Mouse (Mus musculus) c-Kit-positive CD71-positive TER-119-positive erythroid progenitor cells, embryonic 14.5 days (primary cell): ENCODE results near the gene Apobr.
A peak's percentile ranks its signal among the peaks of the same experiment; 100 is the strongest.

Experiments
- DNase-seq: peaks from one replicate; pipeline ENCODE4 v3.0.0-alpha.2; 2013; ENCODE audit warnings: low spot score

Apobr gene

DNA sequence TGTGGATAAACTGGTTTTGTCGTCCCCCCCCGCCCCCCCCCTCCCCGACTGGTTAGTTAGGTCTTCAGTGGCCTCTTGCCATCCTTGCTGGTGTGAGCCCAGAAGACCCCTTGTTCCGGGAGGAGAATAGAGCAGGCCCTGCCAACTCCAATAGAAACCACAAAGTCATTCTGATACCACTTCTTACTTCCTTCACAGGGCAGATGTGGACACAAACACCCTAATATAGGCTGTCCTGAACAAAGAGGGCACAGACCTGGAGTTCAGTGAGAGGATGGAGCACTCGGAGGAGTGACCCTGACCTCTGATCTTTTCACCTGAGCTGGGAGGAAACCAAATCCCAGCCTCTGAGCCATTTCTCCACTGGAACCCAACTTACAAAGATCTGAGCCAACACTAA is 17.2 kb downstream of the Apobr start:
- no peak for DNase-seq

GRCm38 (mm10) chr7:126602650-126603049 is 17.9 kb downstream of the Apobr start:
- no peak for DNase-seq

- DNase-seq = no peak
Observed at GRCm38 (mm10) chr7:126606611-126607010, 21.9 kb downstream of the Apobr start.

GRCm38 (mm10) chr7:126607064-126607463 is 22.3 kb downstream of the Apobr start:
- no peak for DNase-seq

- no peak for DNase-seq
Observed at GRCm38 (mm10) chr7:126607796-126608195, 23.1 kb downstream of the Apobr start.

DNA sequence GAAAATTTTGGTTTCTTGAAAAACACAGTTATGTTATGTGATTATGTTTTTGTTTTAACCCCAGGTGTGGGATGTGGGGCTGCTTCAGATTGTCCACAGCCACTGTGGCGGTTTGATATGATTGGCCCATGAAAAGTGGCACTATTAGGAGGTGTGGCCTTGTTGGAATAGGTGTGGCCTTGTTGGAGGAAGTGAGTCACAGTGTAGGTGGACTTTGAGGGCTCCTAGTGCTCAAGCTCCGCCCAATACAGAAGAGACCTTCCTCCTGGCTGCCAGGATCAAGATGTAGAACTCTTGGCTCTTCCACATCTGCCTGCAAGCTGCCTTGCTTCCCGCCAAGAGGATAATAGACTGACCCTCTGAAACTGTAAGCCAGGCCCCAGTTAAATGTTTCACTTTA is 28.0 kb downstream of the Apobr start:
- no peak for DNase-seq

GRCm38 (mm10) chr7:126616707-126617106 is 32.0 kb downstream of the Apobr start:
- DNase-seq = no peak

DNA sequence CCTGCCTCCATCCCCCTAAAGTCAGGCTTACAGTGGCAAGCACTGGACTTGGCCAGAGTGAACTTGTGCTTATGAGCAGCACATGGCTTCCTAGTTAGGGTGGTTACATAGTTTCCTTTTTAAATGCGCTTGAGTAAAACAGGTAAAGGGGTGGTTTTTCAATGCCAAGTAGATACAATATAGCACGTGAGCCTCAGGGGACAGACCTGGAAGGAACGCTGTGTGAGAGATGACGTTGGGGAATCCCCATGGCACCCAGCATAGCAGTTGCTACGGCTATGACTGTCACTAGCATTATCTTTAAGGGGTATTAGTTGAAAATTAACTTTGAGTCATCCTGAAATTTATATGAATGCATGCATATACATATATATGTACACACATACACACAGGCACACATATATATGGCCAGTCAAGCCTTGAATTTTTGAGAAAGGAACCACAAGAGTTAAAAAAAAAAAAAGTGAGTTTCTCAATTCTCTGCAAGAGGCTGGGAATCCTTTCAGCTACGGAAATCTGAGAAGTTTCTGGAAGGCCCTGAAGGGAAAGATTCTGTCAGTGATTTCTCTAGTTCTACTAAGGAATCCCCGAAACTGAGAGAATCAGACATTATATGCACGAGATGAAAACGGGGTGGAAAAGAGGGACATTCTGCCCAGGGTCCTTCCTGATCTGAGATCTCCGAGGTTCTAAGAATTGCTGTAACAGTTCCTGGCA is 35.0 kb downstream of the Apobr start:
- DNase-seq = no peak

GRCm38 (mm10) chr7:126621452-126622359 is 37.0 kb downstream of the Apobr start:
- peak; percentile 32 for DNase-seq

DNA sequence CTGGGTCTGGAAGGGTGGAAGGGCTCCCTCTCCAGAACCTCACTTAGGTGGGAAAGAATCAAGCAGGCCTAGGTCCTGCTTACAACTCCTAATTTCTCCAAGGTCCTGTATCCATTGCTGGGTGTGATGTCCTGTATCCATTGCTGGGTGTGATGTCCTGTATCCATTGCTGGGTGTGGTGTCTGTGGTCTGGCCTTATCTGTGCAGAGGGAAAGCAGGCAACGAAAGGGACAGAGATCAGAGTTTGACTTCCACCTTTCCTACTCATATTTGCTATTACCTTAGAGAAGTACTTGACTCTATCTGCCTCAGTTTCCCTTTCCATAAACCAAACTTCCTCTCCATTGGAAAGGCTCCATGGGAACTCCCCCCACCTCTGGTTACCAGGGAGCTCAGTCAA is 38.6 kb downstream of the Apobr start:
- no peak for DNase-seq

- no peak for DNase-seq
Observed at GRCm38 (mm10) chr7:126624774-126625173, 40.0 kb downstream of the Apobr start.

- peak; percentile 66 for DNase-seq
Observed at GRCm38 (mm10) chr7:126625369-126625768, 40.6 kb downstream of the Apobr start.

- DNase-seq = no peak
Observed at GRCm38 (mm10) chr7:126625807-126626600, 41.3 kb downstream of the Apobr start.

DNA sequence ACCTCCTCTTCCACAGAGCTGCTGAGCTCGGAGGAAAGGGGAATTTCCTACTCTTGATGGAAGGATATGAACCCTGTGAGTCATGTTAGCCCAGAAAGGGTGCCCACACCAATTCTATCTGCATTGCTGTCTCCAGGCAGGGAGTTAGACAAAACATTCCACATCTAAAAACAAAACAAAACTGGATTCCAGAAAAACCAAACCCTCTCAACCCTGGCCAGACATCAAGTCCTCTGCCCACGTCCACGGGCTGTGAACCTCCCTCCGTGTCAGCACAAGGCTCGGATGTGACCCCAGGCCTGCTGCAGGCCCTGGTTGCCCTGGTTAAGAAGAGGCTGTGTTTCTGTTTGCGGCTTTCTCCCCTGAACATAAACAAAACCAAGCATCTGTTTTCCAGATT is 43.4 kb downstream of the Apobr start:
- DNase-seq = no peak

DNA sequence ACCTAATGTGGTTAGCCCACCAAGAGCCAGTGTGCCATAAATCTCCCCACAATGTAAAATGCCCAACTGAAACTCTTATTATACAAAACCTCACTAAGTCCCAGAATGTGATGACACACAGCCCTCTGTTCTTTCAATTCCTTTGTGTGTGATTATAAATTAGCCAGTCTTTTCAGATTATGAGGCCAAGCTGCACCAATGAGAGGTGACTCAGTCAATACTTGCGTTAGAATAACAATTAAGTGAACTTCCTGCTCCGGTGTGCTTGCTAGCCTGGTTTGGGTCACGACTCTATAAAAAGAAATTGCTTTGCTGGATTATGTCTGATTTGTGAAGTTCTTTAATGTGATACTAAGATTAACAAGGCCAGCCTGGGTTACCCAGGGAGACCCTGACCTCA is 45.2 kb downstream of the Apobr start:
- no peak for DNase-seq

DNA sequence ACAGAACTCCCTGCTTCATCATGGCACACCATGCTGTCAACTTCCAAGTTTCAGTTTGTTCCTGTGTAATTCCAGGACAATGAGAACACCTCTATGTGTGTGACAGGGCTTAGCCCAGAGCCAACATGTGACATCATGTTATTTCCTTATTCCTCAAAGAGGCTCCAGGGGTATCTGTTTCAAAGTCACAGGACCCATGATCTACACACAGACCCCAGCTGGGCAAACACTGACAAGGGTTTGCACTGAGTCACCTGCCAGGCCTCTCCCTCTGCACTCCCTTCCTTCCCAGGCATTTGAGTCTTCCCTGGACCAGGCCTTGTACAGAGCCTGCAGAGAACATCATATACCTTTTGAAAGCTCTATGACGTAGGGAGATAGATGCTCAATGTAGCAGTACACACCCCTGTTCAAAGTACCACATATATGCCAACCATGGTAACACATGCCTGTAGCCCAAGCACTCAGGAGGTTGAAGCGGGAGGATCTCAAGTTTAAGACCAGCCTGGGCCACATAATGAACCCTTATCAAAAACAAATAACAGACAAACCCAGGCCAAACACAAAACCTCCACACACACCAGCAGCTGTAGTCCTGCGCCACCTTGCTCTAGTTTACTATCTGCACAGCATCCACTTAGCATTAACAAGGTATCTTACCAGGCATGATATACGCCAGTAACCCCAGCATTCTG is 46.2 kb downstream of the Apobr start, which contains the start of gene Nupr1:
Nupr1 (minus strand) TSS at position 38 of the 695 bp plus-strand sequence.
- no peak for DNase-seq

- DNase-seq = no peak
Observed at GRCm38 (mm10) chr7:126632478-126632877, 47.7 kb downstream of the Apobr start.

DNA sequence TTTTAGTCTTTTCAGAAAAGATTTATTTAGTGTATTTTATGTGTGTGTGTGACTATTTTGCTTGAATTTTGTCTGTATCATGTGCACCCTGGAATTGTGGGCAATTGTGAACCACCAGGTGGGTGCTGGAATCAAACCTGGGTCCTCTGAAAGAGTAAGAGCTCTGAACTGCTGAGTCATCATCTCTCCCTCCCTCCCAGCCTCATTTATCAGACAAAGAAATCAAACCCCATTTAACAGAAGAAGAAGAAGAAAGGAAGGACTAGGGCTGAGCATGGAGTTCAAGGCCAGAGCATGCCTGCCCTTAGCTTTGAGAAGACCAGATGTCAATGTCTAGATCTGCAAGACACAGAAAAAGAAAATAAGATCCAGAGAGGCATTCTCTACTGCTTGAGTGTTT is 50.6 kb downstream of the Apobr start:
- DNase-seq = no peak

DNA sequence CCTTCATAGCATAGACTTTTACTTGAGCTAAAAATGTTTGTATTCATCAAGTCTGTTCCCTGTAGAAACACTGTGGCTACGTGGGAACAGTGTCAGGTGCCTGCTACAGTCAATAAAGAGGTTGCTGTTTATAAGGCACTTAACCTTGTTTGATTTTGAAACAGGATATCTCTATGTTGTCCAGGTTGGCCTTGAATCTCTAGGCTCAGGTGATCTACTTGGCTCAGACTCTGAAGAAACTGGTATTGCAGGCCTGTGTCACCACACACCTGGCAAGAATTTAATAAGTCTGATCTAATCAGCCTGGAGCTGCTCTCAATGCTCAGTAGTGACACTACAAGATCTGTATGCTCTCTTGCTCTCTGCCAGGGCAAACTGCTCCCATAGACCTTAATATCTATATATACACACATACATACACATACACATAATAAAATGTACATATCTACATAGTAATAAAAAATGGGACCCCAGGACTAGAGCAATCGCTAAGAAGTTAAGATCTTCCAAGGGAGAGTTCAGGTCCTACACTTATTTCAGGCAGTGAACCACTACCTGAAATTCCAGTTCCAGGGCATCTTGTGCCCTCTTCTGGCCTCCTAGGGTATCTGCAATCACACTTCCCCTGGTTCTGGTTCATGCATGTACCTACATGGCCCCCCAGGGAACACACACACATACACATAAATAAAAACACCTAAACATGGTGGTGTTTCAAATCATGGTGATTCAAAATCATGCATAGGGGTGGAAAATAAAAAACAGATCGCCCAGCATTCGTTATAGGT is 52.2 kb downstream of the Apobr start:
- peak; percentile 54 for DNase-seq
